Mouse (Mus musculus): ENCODE measurements around the gene Tle1. TPM values are rescaled to one million over a fixed set of nuclear protein-coding genes. Genes with fewer than 3 reads are reported as not detected.

Gene Tle1
- polyA plus RNA-seq, 1 experiment from 2014 or later = 44.0 TPM

GRCm38 (mm10) chr4:72193276-72193675, 7.4 kb downstream of the Tle1 start:
- peaks cover 49% of the 10 kb centered on the region for H3K4me1 ChIP-seq (replicated peaks)
- DNase-seq (ENCODE audit: low spot score) = no peak
- no peak overlapping the region for H3K27ac ChIP-seq
- peaks cover 20% of the 10 kb centered on the region for H3K27me3 ChIP-seq (ENCODE audit: insufficient read depth, poor library complexity, severe bottlenecking)
- H3K36me3 ChIP-seq = peaks cover 65% of the 10 kb centered on the region
- H3K4me3 ChIP-seq = no peak overlapping the region
- WGBS = 87% methylated on average over 1 of the region's 1 CpGs
- H3K9me3 ChIP-seq = no peaks in the 10 kb centered on the region

GRCm38 (mm10) chr4:72184476-72184875, 16.2 kb downstream of the Tle1 start:
- no peak for DNase-seq (ENCODE audit: low spot score)
- 72% methylated on average over 5 of the region's 5 CpGs for WGBS
- Histone ChIP-seq H3K27me3 (ENCODE audit: insufficient read depth, poor library complexity, severe bottlenecking) (no peaks in the 10 kb centered on the region), H3K9me3 (no peaks in the 10 kb centered on the region), H3K4me3 (no peak overlapping the region), H3K36me3 (peaks cover 48% of the 10 kb centered on the region), H3K4me1 (replicated peaks) (peaks cover 36% of the 10 kb centered on the region), H3K27ac (no peak overlapping the region)

GRCm38 (mm10) chr4:72182343-72182988, 18.3 kb downstream of the Tle1 start:
- Histone ChIP-seq H3K27ac (no peak overlapping the region), H3K27me3 (ENCODE audit: insufficient read depth, poor library complexity, severe bottlenecking) (no peaks in the 10 kb centered on the region), H3K4me3 (no peak overlapping the region), H3K36me3 (peaks cover 43% of the 10 kb centered on the region), H3K9me3 (no peaks in the 10 kb centered on the region), H3K4me1 (replicated peaks) (peaks cover 30% of the 10 kb centered on the region)
- no peak for DNase-seq (ENCODE audit: low spot score)

GRCm38 (mm10) chr4:72175943-72176342, 24.8 kb downstream of the Tle1 start:
- Histone ChIP-seq H3K4me3 (no peak overlapping the region), H3K4me1 (replicated peaks) (no peaks in the 10 kb centered on the region), H3K27me3 (ENCODE audit: insufficient read depth, poor library complexity, severe bottlenecking) (peaks cover 4% of the 10 kb centered on the region; the same call in 1 of the 2 replicates), H3K9me3 (no peaks in the 10 kb centered on the region), H3K36me3 (peaks cover 53% of the 10 kb centered on the region), H3K27ac (no peak overlapping the region)
- DNase-seq (ENCODE audit: low spot score) = no peak
- 94% methylated on average over 1 of the region's 1 CpGs for WGBS

- H3K36me3 ChIP-seq = peaks cover 39% of the 10 kb centered on the region
- peaks cover 26% of the 10 kb centered on the region for H3K27me3 ChIP-seq (ENCODE audit: insufficient read depth, poor library complexity, severe bottlenecking)
- peaks cover 42% of the 10 kb centered on the region for H3K4me1 ChIP-seq (replicated peaks)
- no peaks in the 10 kb centered on the region for H3K9me3 ChIP-seq
- no peak overlapping the region for H3K4me3 ChIP-seq
- no peak overlapping the region for H3K27ac ChIP-seq
- 18% methylated on average over 1 of the region's 1 CpGs for WGBS
- DNase-seq (ENCODE audit: low spot score) = peak; percentile 15
Measured at GRCm38 (mm10) chr4:72168267-72168666, 32.5 kb downstream of the Tle1 start.

- Histone ChIP-seq H3K27me3 (ENCODE audit: insufficient read depth, poor library complexity, severe bottlenecking) (peaks cover 29% of the 10 kb centered on the region), H3K9me3 (no peaks in the 10 kb centered on the region), H3K36me3 (peaks cover 44% of the 10 kb centered on the region), H3K27ac (peak overlapping the region; percentile 53), H3K4me3 (no peak overlapping the region), H3K4me1 (replicated peaks) (peaks cover 42% of the 10 kb centered on the region)
- 21% methylated on average over 2 of the region's 2 CpGs for WGBS
- peak; percentile 13 for DNase-seq (ENCODE audit: low spot score)
Measured at GRCm38 (mm10) chr4:72167761-72168229, 32.9 kb downstream of the Tle1 start.

GRCm38 (mm10) chr4:72167171-72167570, 33.5 kb downstream of the Tle1 start:
- 76% methylated on average over 3 of the region's 3 CpGs for WGBS
- H3K36me3 ChIP-seq = peaks cover 45% of the 10 kb centered on the region
- no peak for DNase-seq (ENCODE audit: low spot score)
- no peaks in the 10 kb centered on the region for H3K9me3 ChIP-seq
- H3K4me1 ChIP-seq (replicated peaks) = peaks cover 46% of the 10 kb centered on the region
- peaks cover 34% of the 10 kb centered on the region for H3K27me3 ChIP-seq (ENCODE audit: insufficient read depth, poor library complexity, severe bottlenecking)
- H3K4me3 ChIP-seq = no peak overlapping the region
- H3K27ac ChIP-seq = no peak overlapping the region

GRCm38 (mm10) chr4:72166561-72166960, 34.2 kb downstream of the Tle1 start:
- peaks cover 45% of the 10 kb centered on the region for H3K36me3 ChIP-seq
- H3K4me1 ChIP-seq (replicated peaks) = peaks cover 52% of the 10 kb centered on the region
- WGBS = 45% methylated on average over 2 of the region's 2 CpGs
- H3K9me3 ChIP-seq = no peaks in the 10 kb centered on the region
- peak overlapping the region; percentile 40 for H3K27ac ChIP-seq
- DNase-seq (ENCODE audit: low spot score) = peak; percentile 35
- H3K4me3 ChIP-seq = no peak overlapping the region
- peaks cover 40% of the 10 kb centered on the region for H3K27me3 ChIP-seq (ENCODE audit: insufficient read depth, poor library complexity, severe bottlenecking)

GRCm38 (mm10) chr4:72165765-72166164, 35.0 kb downstream of the Tle1 start:
- peak overlapping the region; percentile 40; the same call in 1 of the 2 replicates for H3K27ac ChIP-seq
- no peak for DNase-seq (ENCODE audit: low spot score)
- peaks cover 37% of the 10 kb centered on the region for H3K27me3 ChIP-seq (ENCODE audit: insufficient read depth, poor library complexity, severe bottlenecking)
- H3K4me3 ChIP-seq = no peak overlapping the region
- H3K4me1 ChIP-seq (replicated peaks) = peaks cover 59% of the 10 kb centered on the region
- no peaks in the 10 kb centered on the region for H3K9me3 ChIP-seq
- H3K36me3 ChIP-seq = peaks cover 45% of the 10 kb centered on the region
- 96% methylated on average over 9 of the region's 9 CpGs for WGBS

- WGBS = 95% methylated on average over 4 of the region's 4 CpGs
- no peak overlapping the region for H3K27ac ChIP-seq
- H3K4me1 ChIP-seq (replicated peaks) = peaks cover 46% of the 10 kb centered on the region
- peaks cover 53% of the 10 kb centered on the region for H3K27me3 ChIP-seq (ENCODE audit: insufficient read depth, poor library complexity, severe bottlenecking)
- peaks cover 46% of the 10 kb centered on the region for H3K36me3 ChIP-seq
- H3K9me3 ChIP-seq = no peaks in the 10 kb centered on the region
- DNase-seq (ENCODE audit: low spot score) = no peak
- H3K4me3 ChIP-seq = no peak overlapping the region
Measured at GRCm38 (mm10) chr4:72162445-72163218, 38.1 kb downstream of the Tle1 start.

GRCm38 (mm10) chr4:72160102-72160511, 40.6 kb downstream of the Tle1 start:
- no peaks in the 10 kb centered on the region for H3K9me3 ChIP-seq
- no peak overlapping the region for H3K27ac ChIP-seq
- DNase-seq (ENCODE audit: low spot score) = peak; percentile 60
- no peak overlapping the region for H3K4me3 ChIP-seq
- peaks cover 64% of the 10 kb centered on the region for H3K27me3 ChIP-seq (ENCODE audit: insufficient read depth, poor library complexity, severe bottlenecking)
- WGBS = 29% methylated on average over 14 of the region's 14 CpGs
- H3K4me1 ChIP-seq (replicated peaks) = peaks cover 26% of the 10 kb centered on the region
- peaks cover 46% of the 10 kb centered on the region for H3K36me3 ChIP-seq

GRCm38 (mm10) chr4:72157931-72158371, 42.8 kb downstream of the Tle1 start:
- no peak overlapping the region for H3K4me3 ChIP-seq
- 84% methylated on average over 10 of the region's 10 CpGs for WGBS
- no peaks in the 10 kb centered on the region for H3K9me3 ChIP-seq
- H3K36me3 ChIP-seq = peaks cover 39% of the 10 kb centered on the region
- peaks cover 45% of the 10 kb centered on the region for H3K27me3 ChIP-seq (ENCODE audit: insufficient read depth, poor library complexity, severe bottlenecking)
- no peak overlapping the region for H3K27ac ChIP-seq
- no peak for DNase-seq (ENCODE audit: low spot score)
- peaks cover 26% of the 10 kb centered on the region for H3K4me1 ChIP-seq (replicated peaks)

All from hindbrain, embryonic 10.5 days (tissue).